23 mouse cellular contexts compared by ENCODE assay signal in the genomic region with DNA sequence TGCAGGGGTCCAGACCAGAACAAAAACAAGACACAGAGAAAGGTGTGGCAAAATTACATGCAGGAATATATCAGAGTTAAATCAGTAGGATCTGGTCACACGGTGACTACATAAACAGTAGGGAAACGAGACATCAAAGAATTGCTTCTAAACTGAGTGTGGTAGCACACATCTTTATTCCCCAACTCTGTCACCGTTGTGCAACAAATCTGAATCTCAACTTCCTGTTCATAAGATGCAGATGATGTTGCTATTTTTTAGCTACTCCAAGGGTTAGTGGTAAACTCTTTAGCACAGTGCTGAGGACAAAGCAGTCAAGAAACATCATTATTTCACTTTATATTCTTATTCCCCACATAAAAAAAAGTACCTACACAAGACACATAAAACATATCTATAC. TPM values are rescaled to one million over a fixed set of nuclear protein-coding genes. Genes with fewer than 3 reads are reported as not detected.
DNase-seq lines count a peak whose midpoint lies in the region; ATAC-seq and TF ChIP-seq lines count a peak whose summit lies in the region.
"Had no signal": no experiment of that assay in that cellular context is flagged by ENCODE, and none has a peak within 500 bp of the region (broad histone marks: within the 10 kb centered on the region; RNA-seq: fewer than 3 reads in every experiment).

No protein-coding gene starts in this region.

- H3K9me3 ChIP-seq in heart, embryonic 13.5 days = no peaks in the 10 kb centered on the region
- H3K9me3 ChIP-seq in stomach, postnatal 0 days (ENCODE audit: control insufficient read depth, low read length) = no peaks in the 10 kb centered on the region
- H3K9me3 ChIP-seq: embryonic facial prominence, embryonic 13.5 days; forebrain, embryonic 12.5 days; hindbrain, embryonic 15.5 days had no signal

- H3K79me2 ChIP-seq in heart, adult 2 months (replicated peaks; ENCODE audit: control insufficient read depth, insufficient read depth, low read length) = peaks cover 20% of the 10 kb centered on the region

- no peak for ATAC-seq in heart, embryonic 13.5 days (ENCODE audit: extremely low read depth, insufficient number of reproducible peaks, low FRiP score, low TSS enrichment)
- peak; percentile 81 for ATAC-seq in megakaryocyte, adult 5-6 weeks (ENCODE audit: poor library complexity, severe bottlenecking)
- ATAC-seq in megakaryocyte-erythroid progenitor cell, adult 5-6 weeks (replicated peaks; ENCODE audit: low FRiP score, low TSS enrichment, poor library complexity, severe bottlenecking) = no peak
- no peak for ATAC-seq in stomach, postnatal 0 days (ENCODE audit: low FRiP score, low TSS enrichment)
- ATAC-seq: activated CD4-positive, CD25-positive, alpha-beta regulatory T cell, adult 4 months; forebrain, embryonic 16.5 days; intestine, embryonic 16.5 days; Patski had no signal

- H3K27ac ChIP-seq in heart, adult 2 months = peak overlapping the region; percentile 11; the same call in 1 of the 2 replicates
- peak overlapping the region; percentile 50; the same call in 1 of the 2 replicates for H3K27ac ChIP-seq in heart, embryonic 13.5 days (replicated peaks)
- no peak overlapping the region for H3K27ac ChIP-seq in stomach, postnatal 0 days (replicated peaks)
- H3K27ac ChIP-seq: embryonic facial prominence, embryonic 13.5 days; forebrain, embryonic 12.5 days; hindbrain, embryonic 15.5 days had no signal

- TF ChIP-seq EP300 in heart, adult 2 months (IDR thresholded peaks at IDR 0.05; ENCODE audit: insufficient read depth, low read depth, low read length) = no peak
- TF ChIP-seq EP300 in stomach, postnatal 0 days (optimal IDR thresholded peaks at IDR 0.05) = no peak

- H3K27me3 ChIP-seq in heart, adult 2 months (ENCODE audit: control insufficient read depth, insufficient read depth, low read length) = no peaks in the 10 kb centered on the region
- H3K27me3 ChIP-seq in heart, embryonic 13.5 days (replicated peaks) = no peaks in the 10 kb centered on the region
- no peaks in the 10 kb centered on the region for H3K27me3 ChIP-seq in stomach, postnatal 0 days (ENCODE audit: control insufficient read depth, insufficient read depth, low read length)
- H3K27me3 ChIP-seq: CH12.LX; embryonic facial prominence, embryonic 13.5 days; forebrain, embryonic 12.5 days; hindbrain, embryonic 15.5 days; Patski had no signal

- DNase-seq in heart, adult 2 months = no peak
- no peak for DNase-seq in heart, adult 9 months (ENCODE audit: low spot score in 2 of 2)
- DNase-seq in heart, postnatal 10 days = no peak
- DNase-seq in 416B (ENCODE audit: low read depth) = peak; percentile 61
- no peak for DNase-seq in stomach, postnatal 0 days (ENCODE audit: low spot score)
- DNase-seq: adrenal gland, postnatal 14 days; cerebellum, adult 11-12 months; cerebellum, adult 9-10 months; cerebellum, postnatal 25 days; gastrocnemius, postnatal 25 days; heart, adult 18-20 months; kidney, adult 2 months had no signal

- 10% methylated on average over 3 of the region's 3 CpGs for WGBS in heart, adult 2 months
- WGBS in heart, embryonic 13.5 days = 46% methylated on average over 3 of the region's 3 CpGs
- 22% methylated on average over 3 of the region's 3 CpGs for WGBS in stomach, postnatal 0 days

- H3K4me1 ChIP-seq in heart, adult 2 months (ENCODE audit: control insufficient read depth, insufficient read depth, low read length) = peaks cover 34% of the 10 kb centered on the region
- peaks cover 78% of the 10 kb centered on the region for H3K4me1 ChIP-seq in heart, embryonic 13.5 days
- H3K4me1 ChIP-seq in stomach, postnatal 0 days (replicated peaks; ENCODE audit: control insufficient read depth, insufficient read depth) = no peaks in the 10 kb centered on the region

- H3K36me3 ChIP-seq in heart, adult 2 months (ENCODE audit: control insufficient read depth, insufficient read depth, low read length) = peaks cover 60% of the 10 kb centered on the region
- H3K36me3 ChIP-seq in heart, embryonic 13.5 days = peaks cover 5% of the 10 kb centered on the region; the same call in 1 of the 2 replicates
- no peaks in the 10 kb centered on the region for H3K36me3 ChIP-seq in stomach, postnatal 0 days (ENCODE audit: control insufficient read depth, insufficient read depth, low read length)
- H3K36me3 ChIP-seq: embryonic facial prominence, embryonic 13.5 days; forebrain, embryonic 12.5 days; hindbrain, embryonic 15.5 days had no signal

- H3K9ac ChIP-seq in heart, adult 2 months (ENCODE audit: low read depth, low read length) = no peak overlapping the region
- H3K9ac ChIP-seq in heart, embryonic 13.5 days = no peak overlapping the region; the same call in 1 of the 2 replicates
- H3K9ac ChIP-seq in stomach, postnatal 0 days (ENCODE audit: low read length) = no peak overlapping the region
- H3K9ac ChIP-seq: embryonic facial prominence, embryonic 13.5 days; forebrain, embryonic 12.5 days; hindbrain, embryonic 15.5 days had no signal

- TF ChIP-seq POLR2A in heart, adult 2 months (IDR thresholded peaks at IDR 0.05; ENCODE audit: insufficient read depth, low read depth, low read length) = no peak

- intact Hi-C loops in heart, adult 2 months (cut with DNase I) = no loop called here
- intact Hi-C loops in heart, postnatal 10 days (cut with DNase I) = no loop called here

- no peak overlapping the region for H3K4me3 ChIP-seq in heart, adult 2 months
- H3K4me3 ChIP-seq in heart, embryonic 13.5 days = no peak overlapping the region
- no peak overlapping the region for H3K4me3 ChIP-seq in stomach, postnatal 0 days (ENCODE audit: low read depth, low read length)
- H3K4me3 ChIP-seq: embryonic facial prominence, embryonic 13.5 days; forebrain, embryonic 12.5 days; hindbrain, embryonic 15.5 days had no signal

- no peak overlapping the region for H3K4me2 ChIP-seq in heart, embryonic 13.5 days
- H3K4me2 ChIP-seq in stomach, postnatal 0 days (replicated peaks; ENCODE audit: low read depth) = no peak overlapping the region
- H3K4me2 ChIP-seq: embryonic facial prominence, embryonic 13.5 days; forebrain, embryonic 12.5 days; hindbrain, embryonic 15.5 days had no signal

- TF ChIP-seq CTCF in heart, adult 2 months (IDR thresholded peaks at IDR 0.05) = no peak
- no peak for TF ChIP-seq CTCF in stomach, postnatal 0 days (IDR thresholded peaks at IDR 0.05; ENCODE audit: low read depth)

RNA-seq across cellular contexts. Expression of a gene that starts 34.2 kb away (rescaled TPM):
- 100 to 1,000 TPM; 206 to 229 TPM for total RNA-seq in heart, adult 2 months (2021)
- polyA plus RNA-seq in heart, adult 2 months (2012; rRNA removed) = 66.9 and 147 TPM in 2 replicates
- 29.9 and 30.6 TPM in 2 replicates for polyA plus RNA-seq in heart, embryonic 13.5 days (2015; fragmentation: Nextera tagmentation; extraction: Ambion mirVana)
- total RNA-seq in heart, postnatal 10 days (2021) = 100 to 1,000 TPM; 194 to 211 TPM
- 50.2 and 53.1 TPM in 2 replicates for total RNA-seq in megakaryocyte, adult 5-6 weeks (2015)
- total RNA-seq in megakaryocyte, adult 5-6 weeks (2017) = 39.1 and 50.4 TPM in 2 replicates
- total RNA-seq in megakaryocyte-erythroid progenitor cell, adult 5-6 weeks (2014; fragmentation: Nextera tagmentation) = 23.9 and 32.3 TPM in 2 replicates
- total RNA-seq in megakaryocyte-erythroid progenitor cell, adult 5-6 weeks (2017) = 23.5 and 29.3 TPM in 2 replicates
- polyA plus RNA-seq in stomach, postnatal 0 days (2015; fragmentation: Nextera tagmentation; extraction: Ambion mirVana) = 8.8 and 9.8 TPM in 2 replicates

RNA-seq across cellular contexts. Expression of a gene that starts 49.2 kb away (rescaled TPM):
- total RNA-seq in heart, adult 2 months (2021) = under 1 TPM; 0.05 to 0.08 TPM
- polyA plus RNA-seq in heart, adult 2 months (2012; rRNA removed) = 0.02 and 0.09 TPM in 2 replicates
- 0.06 and 0.15 TPM in 2 replicates for polyA plus RNA-seq in heart, embryonic 13.5 days (2015; fragmentation: Nextera tagmentation; extraction: Ambion mirVana)
- total RNA-seq in heart, postnatal 10 days (2021) = under 1 TPM; 0.12 to 0.24 TPM
- total RNA-seq in megakaryocyte, adult 5-6 weeks (2015) = not detected in 2 replicates
- total RNA-seq in megakaryocyte, adult 5-6 weeks (2017) = not detected in 2 replicates
- not detected in 2 replicates for total RNA-seq in megakaryocyte-erythroid progenitor cell, adult 5-6 weeks (2014; fragmentation: Nextera tagmentation)
- total RNA-seq in megakaryocyte-erythroid progenitor cell, adult 5-6 weeks (2017) = not detected in 2 replicates
- 0.06 and 0.08 TPM in 2 replicates for polyA plus RNA-seq in stomach, postnatal 0 days (2015; fragmentation: Nextera tagmentation; extraction: Ambion mirVana)
- total RNA-seq: CH12.LX had no signal
- polyA plus RNA-seq: Patski had no signal
